Mouse (Mus musculus) bone marrow, adult 2 months (tissue): ENCODE data around the gene Castor1.

Source experiments
- CTCF ChIP-seq: fragments of 200-500 bp; IDR thresholded peaks from 2 replicates; pipeline ENCODE4 v1.5.1; 2011; ENCODE audit warnings: low read length, control low read depth; ENCODE audit not compliant: control insufficient read depth, insufficient read depth
- POLR2A ChIP-seq: fragments of 200-500 bp; IDR thresholded peaks from 2 replicates; pipeline ENCODE4 v1.6.1; 2011; ENCODE audit warnings: low read depth, mild to moderate bottlenecking, control low read depth, low read length, borderline replicate concordance; ENCODE audit not compliant: control insufficient read depth

DNA sequence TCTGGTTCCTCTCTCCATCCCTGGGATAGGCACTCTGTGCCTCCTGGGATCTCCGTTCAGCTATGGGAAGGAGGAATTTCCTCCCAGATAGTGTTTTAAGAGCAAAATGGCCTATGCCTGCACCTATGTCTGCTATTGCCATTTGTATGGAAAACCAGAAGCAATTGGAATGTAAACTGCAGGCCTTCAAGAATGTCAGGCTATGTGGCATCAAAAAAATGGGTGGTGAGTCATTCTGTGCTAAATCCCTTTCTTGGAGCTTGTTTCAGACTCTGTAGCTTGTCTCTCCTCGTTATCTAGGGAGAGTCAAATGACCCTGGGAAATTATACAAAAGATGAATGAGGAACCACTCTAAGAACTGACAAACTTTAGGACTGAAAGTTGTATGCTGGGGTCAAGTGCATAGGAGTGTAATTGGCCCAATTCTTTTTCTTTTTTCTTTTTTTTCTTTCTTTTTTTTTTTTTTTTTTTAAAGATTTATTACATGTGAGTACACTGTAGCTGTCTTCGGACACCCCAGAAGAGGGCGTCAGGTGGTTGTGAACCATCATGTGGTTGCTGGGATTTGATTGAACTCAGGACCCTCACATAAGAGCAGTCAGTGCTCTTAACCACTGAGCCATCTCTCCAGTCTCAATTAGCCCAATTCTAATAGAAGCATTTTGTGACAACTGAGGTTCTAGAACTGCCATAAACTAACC is 33.6 kb upstream of the Castor1 start:
- TF ChIP-seq POLR2A (no peak), CTCF (no peak)
